Mouse (Mus musculus) cerebellum, adult 11 months (tissue): ENCODE data around the gene Man1c1.

Source experiments
- DNase-seq: peaks from one replicate; pipeline ENCODE4 v3.0.0; 2022

Man1c1 gene

DNA sequence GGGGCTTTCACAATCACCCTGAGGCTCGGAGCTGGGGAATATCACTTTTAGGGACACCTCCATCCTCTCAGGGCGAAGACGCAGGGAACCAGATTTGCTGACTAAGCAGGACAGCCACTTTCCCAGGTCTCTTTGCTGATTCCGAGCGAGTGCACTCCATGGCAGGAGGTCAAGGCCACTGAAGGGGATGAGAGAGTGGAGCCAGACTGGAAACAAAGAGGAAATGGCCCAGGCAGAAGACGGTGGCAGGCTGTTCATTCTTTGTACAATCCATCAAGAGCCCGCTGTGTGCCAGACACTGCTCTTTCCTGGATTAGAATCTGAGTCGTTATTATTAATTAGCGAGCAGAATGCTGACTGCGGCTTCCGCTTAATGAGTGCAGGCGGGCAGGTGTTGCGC is 70.1 kb downstream of the Man1c1 start:
- DNase-seq = no peak

DNA sequence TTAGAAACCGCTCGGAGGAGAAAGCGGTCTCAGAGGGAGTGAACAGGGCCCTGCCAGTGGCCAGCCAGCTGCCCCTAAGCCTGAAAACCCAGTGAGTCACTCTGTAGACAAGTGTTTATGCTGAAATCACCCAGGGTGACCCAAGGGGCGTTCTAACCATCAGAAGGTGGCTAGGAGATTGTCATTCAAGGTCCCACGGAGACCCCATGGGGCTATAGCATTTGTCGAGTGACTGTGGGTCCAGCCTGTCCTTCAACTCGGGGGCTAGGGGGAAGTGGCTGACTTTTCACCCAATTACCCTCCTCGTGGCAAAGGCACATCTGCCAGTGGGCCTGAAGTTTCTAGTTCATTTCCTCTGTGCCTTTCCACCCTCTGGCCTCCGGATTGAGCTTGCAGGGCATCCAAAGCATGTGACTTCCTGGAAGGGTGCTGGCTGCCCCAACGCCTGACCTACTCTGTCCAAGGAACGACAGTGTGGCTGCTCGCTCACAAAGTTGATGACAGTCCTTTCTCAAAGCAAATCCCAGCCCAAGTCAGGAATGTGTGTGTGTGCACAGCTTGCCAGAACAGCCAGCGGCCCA is 71.9 kb downstream of the Man1c1 start:
- no peak for DNase-seq

DNA sequence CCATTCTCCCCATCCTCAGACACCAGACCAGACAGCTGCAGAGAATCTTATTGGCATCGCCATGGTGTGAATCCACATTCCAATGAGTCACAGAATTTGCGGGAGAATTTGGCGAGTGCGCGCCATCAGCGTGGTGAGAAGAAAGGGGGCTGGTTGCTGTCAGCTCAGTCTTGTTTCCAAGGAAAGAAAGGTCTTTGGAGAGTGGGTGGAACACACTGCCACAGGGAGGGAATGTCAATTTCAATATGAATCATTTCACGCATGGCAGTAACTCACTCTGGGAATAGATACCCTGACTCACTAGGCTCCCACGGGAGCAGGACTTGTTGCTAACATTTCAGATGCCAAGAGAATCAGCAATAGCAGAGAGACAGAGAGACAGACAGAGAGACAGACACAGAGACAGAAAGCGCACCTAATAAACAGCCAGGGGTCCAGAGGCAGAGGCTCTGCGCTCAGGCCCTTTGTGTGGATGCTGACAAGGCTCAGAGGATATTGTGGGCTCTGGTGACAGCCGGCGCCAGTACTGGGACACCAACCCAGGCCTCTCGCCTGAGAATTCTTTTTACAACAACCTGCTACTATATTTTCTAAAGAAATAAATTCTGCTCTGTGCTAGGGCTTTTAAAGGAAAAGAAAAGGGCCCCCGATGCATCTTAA is 72.5 kb downstream of the Man1c1 start:
- DNase-seq = no peak

DNA sequence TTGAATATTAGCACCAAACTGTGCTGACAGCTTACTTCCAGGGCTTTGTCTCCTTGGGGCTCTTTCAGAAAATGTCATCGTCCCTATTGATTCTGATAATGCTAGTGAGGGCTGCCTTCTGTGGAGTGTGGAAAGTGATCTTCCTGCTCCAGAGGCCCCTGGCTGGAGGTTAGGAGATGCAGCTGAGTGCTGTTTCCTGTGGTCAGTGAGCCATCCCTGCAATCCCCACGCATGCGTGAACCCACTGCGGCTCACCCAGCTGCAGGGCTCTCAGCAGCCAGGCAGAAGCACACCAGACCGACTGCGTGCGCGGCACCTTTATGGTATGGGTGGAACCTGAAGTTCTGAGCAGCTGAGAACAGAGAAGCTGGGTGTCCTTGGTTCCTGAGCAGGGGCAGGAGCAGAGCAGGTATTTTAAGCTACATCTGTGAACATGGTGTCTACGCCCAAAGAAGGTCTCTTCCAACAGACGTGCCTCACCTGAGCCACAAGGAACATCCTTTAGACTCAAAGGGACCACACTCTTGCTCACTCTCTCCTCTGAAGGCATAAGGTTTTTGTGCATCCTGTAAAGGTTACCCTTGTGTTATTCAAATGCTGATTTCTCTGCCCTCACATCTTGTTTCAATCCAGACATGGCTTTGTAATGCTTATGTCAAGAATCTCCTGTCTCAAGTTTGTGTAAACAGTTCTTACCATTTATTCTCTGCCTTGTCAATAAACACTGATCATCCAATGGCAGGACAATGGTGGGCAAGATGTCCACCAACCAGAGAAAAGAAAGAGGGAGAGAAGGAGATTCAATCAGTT is 75.3 kb downstream of the Man1c1 start:
- DNase-seq = no peak

DNA sequence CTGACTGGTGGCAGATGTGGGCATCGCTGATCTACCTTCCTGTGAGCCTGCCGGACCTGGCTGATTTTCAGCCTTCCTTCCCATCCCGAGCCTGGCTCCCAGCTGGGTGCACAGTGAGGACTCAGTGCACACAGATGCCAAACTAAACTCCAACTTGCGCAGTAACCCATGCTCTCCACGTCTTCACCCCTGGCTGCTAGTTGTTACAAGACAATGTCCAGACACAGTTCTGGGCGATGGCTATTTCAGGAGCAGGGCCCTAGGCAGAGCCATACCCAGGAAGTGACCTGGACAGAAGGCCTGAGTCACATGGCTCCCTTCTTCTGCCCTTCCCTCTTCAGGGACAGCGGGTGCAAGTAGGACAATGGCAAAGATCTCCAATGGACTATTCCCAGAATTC is 76.0 kb downstream of the Man1c1 start:
- DNase-seq = no peak

DNA sequence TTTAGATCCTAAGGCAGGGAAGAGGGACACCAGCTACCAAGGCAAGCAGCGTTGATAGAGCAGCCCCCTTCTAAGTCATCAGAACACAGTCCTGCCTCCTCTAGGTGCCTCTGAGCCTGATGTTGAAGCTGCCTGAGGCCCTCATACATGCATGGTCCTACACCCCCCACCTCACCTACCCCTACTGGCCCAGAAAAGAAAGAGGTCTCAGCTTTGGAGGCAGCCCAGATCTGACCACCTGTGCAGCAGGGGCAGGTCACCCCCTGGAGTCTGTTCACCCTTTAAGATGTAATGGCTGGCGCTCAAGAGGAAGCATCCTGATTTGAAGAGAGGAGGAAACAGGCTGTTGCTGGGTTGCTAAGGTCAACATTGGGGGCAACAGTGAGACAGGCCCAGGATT is 77.2 kb downstream of the Man1c1 start:
- no peak for DNase-seq

DNA sequence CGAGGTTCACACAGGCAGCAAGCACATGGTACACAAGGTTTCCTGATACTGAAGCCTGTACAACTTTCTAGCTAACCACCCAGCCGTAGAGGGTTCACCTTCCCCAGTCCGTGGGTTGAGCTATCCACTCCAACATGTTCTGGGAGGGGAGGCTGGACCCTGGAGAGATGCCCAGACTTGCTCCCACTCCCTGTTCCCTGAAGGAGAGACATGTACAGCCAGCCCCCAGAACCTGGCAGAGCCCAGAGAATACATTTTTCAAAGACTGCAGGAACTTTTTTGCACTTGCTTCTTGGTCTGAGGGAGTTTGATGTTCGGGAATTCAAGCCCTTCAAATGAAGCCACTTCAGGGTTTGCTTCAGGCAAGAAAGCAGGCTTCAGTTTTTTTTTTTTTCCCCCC is 77.7 kb downstream of the Man1c1 start:
- no peak for DNase-seq

DNA sequence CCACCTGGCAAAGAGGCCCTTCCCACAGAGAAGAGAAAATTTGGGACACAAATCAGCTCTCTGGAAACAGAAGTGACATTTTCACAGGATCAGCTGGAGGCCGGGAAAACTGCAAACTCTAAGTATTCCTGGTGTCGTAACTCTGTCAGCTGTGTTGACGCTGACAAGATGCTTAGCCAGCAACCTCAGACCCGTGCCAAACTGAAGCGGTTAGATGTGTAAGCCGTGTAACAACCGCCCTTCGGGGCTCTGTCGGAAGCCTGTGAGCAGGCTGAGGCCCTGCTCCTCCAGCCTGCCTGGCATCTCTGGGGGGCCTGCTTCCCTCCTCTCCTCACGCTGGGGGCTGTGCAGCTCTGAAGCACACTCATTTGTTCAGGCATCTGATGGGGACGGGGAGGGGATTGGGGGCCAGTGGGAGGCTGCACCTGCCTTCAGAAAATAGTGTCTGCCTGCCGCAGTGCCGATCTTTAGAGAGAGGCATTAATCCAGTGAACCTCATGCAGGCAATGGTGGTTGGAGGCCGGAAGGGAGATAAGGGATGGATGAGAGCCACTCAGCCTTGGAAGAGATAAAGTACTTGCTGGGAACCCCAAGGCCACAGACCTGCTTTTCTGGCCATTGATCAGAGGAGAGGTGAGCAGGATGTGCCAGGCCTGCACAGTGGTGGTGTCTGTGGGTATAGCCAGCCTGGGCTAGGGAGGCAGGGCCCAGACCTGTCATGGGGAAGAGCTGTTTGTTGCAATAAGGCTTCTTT is 79.8 kb downstream of the Man1c1 start:
- DNase-seq = no peak

DNA sequence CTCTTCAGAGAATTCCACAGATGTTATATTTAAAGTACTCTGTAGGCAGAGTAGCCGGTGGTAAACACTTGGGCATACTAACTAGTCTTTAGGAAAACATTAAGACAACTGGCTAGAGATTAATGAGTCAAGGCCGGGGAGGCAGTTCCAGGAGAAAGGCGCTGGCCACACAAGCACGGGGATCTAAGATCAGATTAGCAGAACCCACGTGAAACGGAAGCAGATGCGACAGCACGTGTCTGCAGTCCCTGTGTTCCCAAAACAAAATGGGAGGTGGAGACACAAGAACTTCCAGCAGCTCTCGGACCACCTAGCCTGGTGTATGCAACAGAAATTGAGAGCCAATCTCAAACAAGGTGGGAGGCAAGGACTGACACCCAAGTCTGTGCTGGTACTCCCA is 82.4 kb downstream of the Man1c1 start:
- DNase-seq = no peak

DNA sequence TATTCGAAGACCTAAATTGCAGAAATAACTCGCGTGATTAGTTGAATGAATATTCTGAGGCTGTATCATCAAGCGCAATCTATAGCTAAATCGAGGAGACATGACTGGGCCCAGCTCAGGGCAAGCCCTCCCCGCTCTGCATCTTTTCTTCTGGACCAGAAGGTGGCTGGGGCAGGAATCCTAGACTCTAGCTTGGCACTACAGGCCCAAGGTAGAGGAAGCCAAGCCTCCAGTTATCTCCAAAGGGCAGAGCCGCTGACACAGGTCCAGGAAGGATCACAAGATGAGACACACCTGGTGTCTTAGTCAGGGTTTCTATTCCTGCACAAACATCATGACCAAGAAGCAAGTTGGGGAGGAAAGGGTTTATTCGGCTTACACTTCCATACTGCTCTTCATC is 83.8 kb downstream of the Man1c1 start:
- DNase-seq = no peak

DNA sequence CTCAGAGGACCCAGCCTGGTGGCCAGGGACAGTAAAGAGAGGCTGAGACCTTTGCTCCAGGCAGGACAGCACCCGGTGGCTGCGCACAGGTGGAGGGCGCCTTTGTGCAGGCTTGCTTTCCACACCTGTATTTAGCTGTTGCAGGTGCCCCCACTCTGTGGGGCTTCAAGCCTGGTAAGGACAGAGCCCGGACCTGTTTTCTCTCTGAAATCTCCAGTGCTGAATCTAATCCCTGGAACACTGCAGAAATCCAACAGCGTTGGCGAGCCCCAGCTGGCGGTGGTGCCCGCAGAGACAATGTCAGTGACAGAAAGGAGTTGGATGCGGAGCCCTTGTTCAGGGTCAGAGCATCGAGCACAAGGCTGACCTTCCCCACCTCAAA is 84.6 kb downstream of the Man1c1 start:
- DNase-seq = no peak

DNA sequence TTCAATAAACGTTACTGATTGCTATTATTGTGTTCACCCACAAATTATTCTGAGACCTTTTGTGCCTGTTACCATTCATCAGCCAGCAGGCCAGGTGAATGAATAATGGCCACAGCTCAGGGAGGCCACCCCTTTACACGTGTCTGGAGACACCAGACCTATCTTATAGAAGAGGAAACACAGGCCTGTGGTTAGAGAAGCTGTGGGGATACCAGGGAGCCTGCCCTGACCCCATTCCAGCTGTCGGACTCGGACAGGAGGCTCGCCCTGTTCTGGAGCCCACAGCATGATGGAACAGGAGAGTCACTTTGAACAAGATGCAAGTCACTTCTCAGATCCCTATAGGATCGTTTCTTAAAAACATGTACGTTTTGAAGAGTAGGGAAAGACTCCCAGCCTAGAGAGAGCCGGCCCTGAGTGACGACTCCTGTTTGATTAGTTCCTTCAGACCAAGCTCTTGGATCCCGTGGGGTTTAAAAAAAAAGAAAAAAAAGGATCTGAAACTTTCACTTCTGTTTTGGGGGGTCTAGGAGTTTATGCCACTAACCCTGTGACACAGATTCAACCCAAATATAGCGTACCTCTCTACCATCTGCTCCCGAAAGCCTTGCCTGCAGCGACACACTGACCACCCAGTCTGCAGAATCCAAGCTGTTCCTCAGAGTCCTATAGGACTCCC is 85.1 kb downstream of the Man1c1 start:
- no peak for DNase-seq

DNA sequence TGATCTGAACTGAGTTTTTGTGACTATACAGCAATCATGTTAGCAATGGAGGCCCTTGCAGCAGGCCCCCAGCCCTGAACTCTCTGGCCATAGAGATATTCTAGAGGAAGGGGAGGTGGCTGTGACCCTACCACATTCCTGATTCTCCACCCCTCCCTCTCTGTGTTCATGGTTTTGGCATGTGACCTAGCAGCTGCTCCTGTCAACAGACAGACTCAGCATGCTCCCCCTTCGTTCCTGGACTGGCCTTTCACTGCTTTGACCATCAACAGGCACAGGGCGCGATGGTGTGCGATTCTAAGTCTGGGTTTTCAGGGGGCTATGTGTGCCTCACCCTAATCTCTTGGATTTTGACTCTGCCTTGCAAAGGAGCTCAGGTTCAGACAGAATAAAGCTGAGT is 86.3 kb downstream of the Man1c1 start:
- no peak for DNase-seq

DNA sequence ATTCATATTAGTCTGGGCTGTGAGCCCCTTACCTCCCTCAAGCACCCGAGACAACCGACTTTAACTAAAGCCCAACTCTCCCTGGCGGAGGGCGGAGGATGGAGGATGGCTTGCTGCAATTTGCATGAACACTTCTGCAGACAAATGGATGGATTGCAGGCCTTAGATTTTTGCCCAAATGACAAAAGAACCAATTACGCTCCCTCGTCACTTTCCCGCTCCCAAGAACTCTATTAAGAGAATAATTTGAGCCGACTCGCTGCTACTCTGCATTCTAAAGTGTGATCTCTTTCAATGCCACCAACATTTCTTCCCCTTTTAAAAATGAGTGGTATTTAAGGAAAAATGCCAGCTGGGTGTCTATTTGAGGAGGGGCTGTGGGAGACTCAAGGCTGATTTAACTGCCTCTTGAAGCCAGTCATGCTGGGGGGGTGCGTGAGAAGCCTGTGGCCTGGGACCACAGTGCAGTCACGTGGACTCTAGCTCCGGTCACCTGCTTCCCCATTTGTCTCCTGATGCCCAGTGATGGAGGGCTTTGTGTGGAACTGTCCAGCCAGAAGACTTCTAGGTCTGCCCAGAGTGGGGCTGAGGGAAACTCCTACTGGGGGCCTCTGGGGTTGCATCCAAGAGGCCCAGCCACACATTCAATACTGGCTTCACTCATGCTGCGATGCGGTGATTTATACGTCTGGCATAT is 88.0 kb downstream of the Man1c1 start:
- no peak for DNase-seq

DNA sequence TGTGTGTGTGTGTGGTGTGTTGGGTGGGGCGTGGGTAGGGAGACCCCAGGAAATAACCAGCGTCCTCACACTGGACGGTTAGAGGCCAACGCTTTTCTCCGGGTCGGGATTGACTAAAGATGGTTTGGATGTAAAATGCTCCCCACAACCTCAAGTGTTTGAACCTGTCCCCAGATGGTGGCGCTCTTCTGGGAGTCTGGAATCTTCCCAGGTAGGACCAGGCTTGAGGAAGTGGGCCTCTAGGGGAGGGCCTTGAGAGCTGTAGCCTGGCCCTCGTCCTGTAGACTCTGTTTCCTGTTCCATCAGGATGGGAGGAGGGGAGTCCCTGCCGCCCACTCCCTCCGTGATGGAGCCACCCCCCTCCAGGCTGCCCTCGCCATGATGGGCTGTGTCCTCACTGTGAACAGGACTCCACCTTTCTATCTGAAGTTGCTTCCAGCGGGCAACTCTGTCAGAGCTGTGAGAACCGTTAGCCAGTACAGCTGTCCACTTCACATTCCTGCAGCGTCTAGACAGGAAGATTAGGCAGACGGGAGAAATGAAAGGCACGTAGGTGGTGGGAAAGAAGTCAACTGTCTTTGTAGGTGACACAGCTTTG is 91.9 kb downstream of the Man1c1 start:
- no peak for DNase-seq

DNA sequence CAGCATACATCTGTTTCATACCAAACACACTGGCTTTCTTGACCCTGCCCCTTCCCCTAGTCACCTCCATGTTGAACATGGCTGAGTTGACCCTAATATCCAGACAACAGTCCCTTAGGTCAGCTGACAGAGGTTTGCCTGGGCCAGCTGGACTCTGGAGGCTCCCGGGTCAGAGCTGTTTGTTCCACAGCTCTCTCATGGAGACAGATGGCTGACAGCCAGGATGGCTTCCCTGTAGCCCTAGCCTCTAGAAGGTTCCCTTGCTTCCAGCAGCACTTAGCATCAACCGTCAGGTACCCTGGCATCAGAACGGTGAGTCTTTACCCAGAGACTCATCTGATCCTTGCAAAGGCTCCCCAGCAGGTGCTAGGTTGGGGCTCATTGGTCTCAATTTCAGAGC is 93.5 kb downstream of the Man1c1 start:
- no peak for DNase-seq

DNA sequence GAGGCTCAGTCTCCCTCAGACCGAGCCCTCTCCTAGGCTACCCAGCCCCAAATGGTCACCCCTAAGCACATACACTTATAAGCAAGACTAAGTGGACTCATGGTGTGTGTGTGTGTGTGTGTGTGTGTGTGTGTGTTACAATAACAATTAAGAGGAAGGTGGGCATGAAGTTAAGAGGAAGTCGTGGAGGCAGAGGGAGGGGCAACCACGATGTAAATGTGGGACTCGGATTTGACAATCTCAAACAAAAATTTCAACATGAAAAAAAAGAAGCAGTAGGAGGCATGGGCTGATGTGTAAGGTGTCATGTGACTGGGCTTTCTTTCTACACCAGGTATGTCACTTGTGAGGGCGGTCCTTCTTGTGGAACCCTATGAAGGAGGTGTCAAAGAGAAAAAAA is 96.4 kb downstream of the Man1c1 start:
- DNase-seq = no peak

DNA sequence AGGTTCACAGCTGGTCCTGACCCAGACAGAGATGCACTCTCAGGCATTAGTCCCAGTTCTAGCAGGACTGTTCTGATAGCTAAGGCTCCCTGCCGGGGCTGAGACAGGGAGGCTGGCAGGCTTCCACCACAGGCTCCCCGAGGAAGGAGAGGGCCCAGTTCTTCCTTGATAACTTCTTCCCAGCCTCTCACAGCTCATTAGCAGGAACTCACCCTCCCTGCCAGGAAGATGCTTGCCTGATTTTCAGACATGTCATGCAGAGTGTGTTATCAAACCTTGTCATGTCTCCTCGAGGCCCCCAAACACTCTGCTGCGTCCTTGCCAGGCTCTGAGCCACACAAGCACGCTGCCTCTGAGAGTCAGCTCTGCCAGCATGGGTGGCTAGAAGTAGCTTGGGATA is 98.0 kb downstream of the Man1c1 start:
- no peak for DNase-seq

DNA sequence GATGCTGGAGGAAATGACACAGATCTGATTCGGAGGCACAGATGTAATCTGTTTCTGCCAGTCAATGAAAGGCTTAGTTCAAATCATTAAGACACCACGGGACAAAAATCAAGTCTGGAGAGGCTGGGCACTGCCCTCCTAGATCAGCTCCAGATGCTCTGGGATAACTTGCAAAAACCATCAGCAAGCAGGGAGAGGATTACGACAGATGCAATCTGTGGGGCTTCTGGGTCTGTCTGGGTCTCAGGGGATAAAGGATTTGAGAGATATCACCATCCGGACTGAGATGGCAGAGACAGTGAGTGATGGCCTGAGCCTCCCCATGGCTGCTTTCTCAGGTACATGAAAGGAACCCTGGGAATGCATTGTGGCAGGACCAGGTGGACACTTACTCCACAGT is 99.6 kb downstream of the Man1c1 start:
- no peak for DNase-seq

DNA sequence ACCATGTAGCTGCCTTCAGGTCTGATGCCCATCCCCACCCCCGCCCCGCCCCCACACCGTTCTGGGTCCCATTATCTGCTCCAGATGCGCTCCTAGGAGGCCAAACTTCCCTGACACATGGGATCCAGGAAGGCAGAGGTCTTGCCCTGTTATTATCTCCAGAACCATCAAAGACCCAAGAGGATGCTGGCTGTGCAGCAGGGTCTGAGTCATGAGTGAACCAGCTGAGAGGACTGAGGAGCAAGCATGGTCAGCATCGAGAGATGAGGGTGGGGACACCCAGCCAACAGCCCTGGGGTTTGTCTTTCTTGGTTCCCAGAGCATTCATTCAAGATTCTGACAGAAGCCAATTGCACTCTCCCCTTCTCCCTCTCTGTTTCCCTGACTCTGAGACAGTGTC is 100.5 kb downstream of the Man1c1 start:
- DNase-seq = no peak

DNA sequence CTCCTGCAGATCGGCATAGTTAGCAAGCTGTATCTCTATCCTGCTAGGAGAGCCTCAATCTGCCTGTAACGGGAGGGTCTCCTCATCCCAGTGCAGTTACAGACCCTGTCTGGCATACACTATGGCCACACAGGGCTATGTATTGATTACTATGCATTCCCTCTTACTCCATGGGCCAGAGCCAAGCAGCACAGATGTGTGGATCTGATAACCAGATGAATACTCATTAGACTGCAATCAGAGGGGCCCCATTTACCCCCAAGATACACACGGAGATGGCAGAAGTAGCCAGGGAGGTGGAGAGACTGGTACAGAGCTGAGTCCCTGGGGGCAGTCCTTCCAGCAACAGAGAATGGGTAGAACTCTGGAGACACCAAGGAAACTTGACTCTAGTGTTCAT is 101.5 kb downstream of the Man1c1 start:
- DNase-seq = no peak

DNA sequence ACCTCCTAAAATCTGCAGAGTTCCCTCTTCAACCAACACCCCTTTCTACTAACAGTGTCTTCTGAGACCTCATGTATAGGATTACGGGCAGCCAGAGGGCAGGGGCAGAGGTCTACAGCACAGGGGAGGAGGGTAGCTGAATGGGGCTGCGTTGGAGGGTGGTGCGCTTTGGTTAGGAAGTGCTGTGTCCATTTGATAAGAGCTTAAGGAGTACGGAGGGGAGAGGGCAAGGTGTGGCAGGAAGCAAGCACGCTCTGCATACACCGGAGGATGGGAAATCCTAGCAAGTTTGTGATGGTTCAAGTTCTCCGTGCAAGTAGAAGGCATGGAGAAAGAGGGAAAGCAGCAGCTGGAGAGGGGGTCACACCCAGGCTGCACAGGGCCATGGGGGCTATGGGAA is 102.1 kb downstream of the Man1c1 start:
- no peak for DNase-seq
